Mouse (Mus musculus) c-Kit-negative CD71-positive TER-119-positive erythroid progenitor cells, embryonic 14.5 days (primary cell): ENCODE data around the gene Srebf1.

Source experiments
- DNase-seq: peaks from one replicate; pipeline ENCODE4 v3.0.0-alpha.2; 2013; ENCODE audit warnings: low read depth, low spot score

Srebf1 gene

GRCm38 (mm10) chr11:60205026-60205425, 17.4 kb downstream of the Srebf1 start:
- no peak for DNase-seq

- no peak for DNase-seq
Measured at GRCm38 (mm10) chr11:60202710-60203638, 19.4 kb downstream of the Srebf1 start.

- DNase-seq: no peak
Measured at GRCm38 (mm10) chr11:60200384-60200783, 22.0 kb downstream of the Srebf1 start.

- peak; percentile 73 for DNase-seq
Measured at GRCm38 (mm10) chr11:60199702-60200184, 22.6 kb downstream of the Srebf1 start.

GRCm38 (mm10) chr11:60198651-60199050, 23.7 kb downstream of the Srebf1 start:
- DNase-seq: no peak

- no peak for DNase-seq
Measured at GRCm38 (mm10) chr11:60197998-60198619, 24.3 kb downstream of the Srebf1 start.

- no peak for DNase-seq
Measured at GRCm38 (mm10) chr11:60196344-60196743, 26.0 kb downstream of the Srebf1 start.

GRCm38 (mm10) chr11:60195108-60195507, 27.3 kb downstream of the Srebf1 start:
- peak; percentile 36 for DNase-seq

- DNase-seq: no peak
Measured at GRCm38 (mm10) chr11:60193556-60193955, 28.8 kb downstream of the Srebf1 start.

- DNase-seq: no peak
Measured at GRCm38 (mm10) chr11:60192534-60192933, 29.8 kb downstream of the Srebf1 start.

- DNase-seq: no peak
Measured at GRCm38 (mm10) chr11:60190055-60190641, 32.2 kb downstream of the Srebf1 start.

- no peak for DNase-seq
Measured at GRCm38 (mm10) chr11:60189501-60190040, 32.8 kb downstream of the Srebf1 start.

- DNase-seq: no peak
Measured at GRCm38 (mm10) chr11:60188275-60188853, 34.0 kb downstream of the Srebf1 start.

GRCm38 (mm10) chr11:60187070-60187469, 35.3 kb downstream of the Srebf1 start:
- DNase-seq: no peak

- DNase-seq: no peak
Measured at GRCm38 (mm10) chr11:60185396-60186231, 36.8 kb downstream of the Srebf1 start.

GRCm38 (mm10) chr11:60184346-60185325, 37.7 kb downstream of the Srebf1 start:
- no peak for DNase-seq

- DNase-seq: no peak
Measured at GRCm38 (mm10) chr11:60182741-60183140, 39.6 kb downstream of the Srebf1 start.

- DNase-seq: no peak
Measured at GRCm38 (mm10) chr11:60182116-60182670, 40.2 kb downstream of the Srebf1 start.

- DNase-seq: no peak
Measured at GRCm38 (mm10) chr11:60178506-60178905, 43.9 kb downstream of the Srebf1 start.
